Mouse (Mus musculus) liver, embryonic 14.5 days (tissue): Measurements from ENCODE around the gene Vps4a. TPM values are rescaled to one million over a fixed set of nuclear protein-coding genes. Genes with fewer than 3 reads are reported as not detected.

Experiments
- ATAC-seq: fragments of 200-750 bp; cut with Nextera tagmentation; 2 replicates; pipeline ENCODE4 v1.8.0; 2017; ENCODE audit warnings: moderate number of reproducible peaks, mild to moderate bottlenecking, moderate library complexity; ENCODE audit not compliant: insufficient read depth
- DNase-seq, 3 experiments: peaks; one replicate each; pipeline ENCODE4 v3.0.0-alpha.2; 2012 to 2013; ENCODE audit warnings: low read depth in 3 of 3, low spot score in 3 of 3
- H3K27ac ChIP-seq: fragments of 300-500 bp; sonication (generic); 2 replicates; pipeline ENCODE4 v1.5.1; 2014; ENCODE audit warnings: moderate library complexity, mild to moderate bottlenecking, control low read depth, inconsistent platforms
- H3K27me3 ChIP-seq: fragments of 300-500 bp; sonication (generic); 2 replicates; pipeline ENCODE4 v1.6.1; 2014; ENCODE audit warnings: mild to moderate bottlenecking, low read length, moderate library complexity; ENCODE audit not compliant: control insufficient read depth, insufficient read depth
- H3K36me3 ChIP-seq: fragments of 300-500 bp; sonication (generic); replicated peaks from 2 replicates; pipeline ENCODE4 v1.6.1; 2014; ENCODE audit warnings: low read depth; ENCODE audit not compliant: control insufficient read depth, insufficient read depth
- H3K4me1 ChIP-seq, 2 experiments: fragments of 200-500 bp in 1 of 2; fragments of 300-500 bp in 1 of 2; sonication (generic) in 1 of 2; replicated peaks; 2 replicates each; pipeline ENCODE4 v1.6.1; 2012 to 2014; ENCODE audit warnings: antibody characterized with exemption in 1 of 2, inconsistent platforms in 1 of 2, low read length in 1 of 2; ENCODE audit not compliant: control insufficient read depth in 2 of 2, insufficient read depth in 2 of 2
- H3K4me2 ChIP-seq: fragments of 300-500 bp; sonication (generic); 2 replicates; pipeline ENCODE4 v1.6.1; 2014; ENCODE audit warnings: low read depth, mild to moderate bottlenecking, control low read depth, moderate library complexity
- H3K4me3 ChIP-seq, 2 experiments: fragments of 200-500 bp in 1 of 2; fragments of 300-500 bp in 1 of 2; sonication (generic) in 1 of 2; 2 replicates each; pipeline ENCODE4 v1.5.1; 2012 to 2014; ENCODE audit warnings: low read depth in 2 of 2, low read length in 2 of 2, mild to moderate bottlenecking in 2 of 2, control low read depth in 1 of 2, inconsistent platforms in 1 of 2, moderate library complexity in 1 of 2; ENCODE audit not compliant: insufficient read depth in 1 of 2
- H3K9ac ChIP-seq: fragments of 300-500 bp; sonication (generic); replicated peaks from 2 replicates; pipeline ENCODE4 v1.6.1; 2014; ENCODE audit warnings: mild to moderate bottlenecking, control low read depth, moderate library complexity
- H3K9me3 ChIP-seq: fragments of 300-500 bp; sonication (generic); 2 replicates; pipeline ENCODE4 v1.6.1; 2016; ENCODE audit warnings: low read length, mixed read lengths; ENCODE audit not compliant: control insufficient read depth
- CTCF ChIP-seq: IDR thresholded peaks from 2 replicates; pipeline ENCODE4 v1.5.1; 2016; ENCODE audit warnings: antibody characterized with exemption, low read depth, control low read depth
- EP300 ChIP-seq: IDR thresholded peaks from 2 replicates; pipeline ENCODE4 v1.6.1; 2016; ENCODE audit warnings: antibody characterized with exemption, low read depth
- WGBS: fragments of 180-500 bp; shearing (Covaris S2); extraction: QIAGEN DNeasy Blood & Tissue Kit; methylation state at CpG from one replicate; pipeline ENCODE4 v1.1.7; 2014; ENCODE audit not compliant: insufficient replicate concordance; 5-methylcytosine and 5-hydroxymethylcytosine counted together
- polyA plus RNA-seq, 2 experiments: library from polyadenylated mRNA; depleted of rRNA in 1 of 2; stranded (reverse) in 1 of 2; unstranded in 1 of 2; fragments of >200 nt; fragmentation: Nextera tagmentation in 1 of 2; extraction: Ambion mirVana in 1 of 2; gene quantifications; 2 replicates each; pipeline versions ENCODE4 v1.2.1 to v1.2.3; 2012 to 2014

Gene Vps4a
- polyA plus RNA-seq (2012; rRNA removed) (9.0 and 12.1 TPM in 2 replicates), polyA plus RNA-seq (2014; fragmentation: Nextera tagmentation; extraction: Ambion mirVana) (22.8 and 22.9 TPM in 2 replicates)

DNA sequence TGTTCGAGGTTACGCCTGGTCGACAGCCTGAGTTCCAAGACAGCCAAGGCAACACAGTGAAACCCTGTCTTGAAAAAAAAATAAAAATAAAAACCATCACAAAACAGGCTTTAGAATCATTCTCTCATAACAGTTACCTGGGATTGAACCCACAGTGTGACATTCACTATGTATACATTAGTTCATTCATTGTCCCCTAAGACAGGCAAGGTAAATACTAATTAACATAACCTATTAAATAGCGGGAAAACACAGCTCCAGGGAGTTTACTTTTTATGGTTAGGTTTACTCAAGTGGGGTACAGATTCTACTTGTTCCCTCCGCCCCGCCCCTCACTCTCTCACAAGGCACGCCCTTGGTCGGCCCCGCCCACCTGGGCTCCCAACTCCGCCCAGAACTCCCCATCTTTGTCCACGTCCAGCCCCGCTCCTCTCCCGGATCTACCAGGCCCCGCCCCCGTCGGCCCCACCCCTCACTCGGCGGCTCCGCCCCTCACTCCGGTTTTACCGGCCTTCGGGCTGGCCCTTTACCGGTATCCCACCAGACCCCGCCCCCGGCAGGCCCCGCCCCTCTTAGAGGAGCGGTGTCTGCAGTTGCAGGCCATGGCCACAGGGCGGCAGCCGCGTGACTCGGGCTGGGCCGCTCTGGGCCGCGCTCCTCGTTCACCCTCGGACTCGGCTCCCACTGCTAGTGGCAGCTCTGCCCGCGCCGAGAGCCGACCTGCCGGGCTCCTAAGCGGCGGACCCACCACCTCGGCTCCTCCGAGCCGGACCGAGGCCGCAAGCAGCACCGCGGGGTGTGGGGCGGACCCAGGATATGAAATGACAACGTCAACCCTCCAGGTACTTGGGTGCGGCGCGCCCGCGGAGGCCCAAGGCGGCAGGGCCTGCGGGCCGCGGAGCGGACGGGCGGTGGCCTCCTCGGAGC is at the start of gene Vps4a:
Gene Vps4a, plus strand, starts transcription at position 573 of the 927 bp plus-strand sequence.
- Histone ChIP-seq H3K4me3 (peak within 1 kb of the TSS; percentile 70 to 76), H3K27me3 (no peaks in the 10 kb centered on the region), H3K36me3 (no peaks in the 10 kb centered on the region), H3K9ac (peak within 1 kb of the TSS; percentile 76), H3K4me2 (peak within 1 kb of the TSS; percentile 92), H3K4me1 (peaks cover 10 to 25% of the 10 kb centered on the region in 2 experiments), H3K9me3 (no peaks in the 10 kb centered on the region), H3K27ac (peak within 1 kb of the TSS; percentile 10; the same call in 1 of the 2 replicates)
- ATAC-seq (peak; percentile 96), DNase-seq (peak; percentile 86 to 90 (median 88))
- TF ChIP-seq CTCF (peak; percentile 91), EP300 (no peak)
- 4% methylated on average over 64 of the region's 66 CpGs for WGBS

DNA sequence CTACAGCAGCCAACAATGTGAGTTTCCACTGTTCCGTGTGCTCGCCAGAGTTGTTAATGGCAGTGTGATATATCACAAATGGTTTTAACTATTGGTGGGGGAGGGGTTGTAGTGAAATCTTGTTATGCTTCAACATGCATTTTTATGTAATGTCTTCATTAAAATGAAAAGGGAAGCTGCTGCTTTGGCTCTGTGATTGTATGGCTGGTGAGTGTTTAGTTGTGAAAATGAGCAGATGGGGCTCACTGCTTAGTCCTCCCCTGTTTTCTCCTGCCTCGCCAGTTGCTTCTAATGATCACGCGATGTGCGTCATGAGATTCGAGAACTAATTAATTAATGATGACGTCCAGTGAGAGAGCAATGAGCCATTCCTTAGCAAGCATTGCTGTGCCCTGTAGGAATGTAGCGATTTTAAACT is 45.6 kb upstream of the Vps4a start:
- H3K4me1 ChIP-seq: no peaks in the 10 kb centered on the region
- 69% methylated on average over 9 of the region's 9 CpGs for WGBS
- ATAC-seq: no peak

DNA sequence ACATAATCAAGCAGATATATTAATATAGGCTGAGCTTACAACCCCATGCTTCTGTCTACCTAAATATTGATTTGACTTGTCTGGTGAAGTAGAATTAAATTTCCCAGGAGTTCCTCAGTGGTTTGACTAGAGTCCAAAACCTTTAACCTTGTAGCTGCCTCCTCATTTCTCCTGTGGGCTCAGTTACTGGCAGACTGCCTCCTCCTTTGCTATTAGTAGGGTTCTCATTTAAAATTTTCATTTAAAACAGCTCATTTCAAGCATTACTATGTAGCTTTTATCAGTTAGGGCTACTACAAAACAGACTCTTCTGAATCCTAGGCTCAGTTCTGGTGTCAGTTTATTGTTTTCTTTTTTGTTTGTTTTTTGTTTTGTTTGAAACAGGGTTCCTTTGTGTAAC is 45.1 kb upstream of the Vps4a start:
- H3K27me3 ChIP-seq: no peaks in the 10 kb centered on the region
- TF ChIP-seq EP300 (no peak), CTCF (no peak)
- no peak overlapping the region for H3K4me2 ChIP-seq
- ATAC-seq: no peak
- no peak overlapping the region for H3K4me3 ChIP-seq
- no peak for DNase-seq
- no peak overlapping the region for H3K9ac ChIP-seq
- H3K27ac ChIP-seq: no peak overlapping the region
- H3K9me3 ChIP-seq: no peaks in the 10 kb centered on the region
- H3K4me1 ChIP-seq: no peaks in the 10 kb centered on the region
- H3K36me3 ChIP-seq: no peaks in the 10 kb centered on the region

More for the DNA sequence above, 45.6 kb upstream of the Vps4a start:
- Histone ChIP-seq H3K9me3 (no peaks in the 10 kb centered on the region), H3K4me3 (no peak overlapping the region), H3K4me2 (no peak overlapping the region), H3K27ac (no peak overlapping the region), H3K27me3 (no peaks in the 10 kb centered on the region), H3K9ac (no peak overlapping the region), H3K36me3 (no peaks in the 10 kb centered on the region)
- DNase-seq: no peak
- TF ChIP-seq CTCF (no peak), EP300 (no peak)

DNA sequence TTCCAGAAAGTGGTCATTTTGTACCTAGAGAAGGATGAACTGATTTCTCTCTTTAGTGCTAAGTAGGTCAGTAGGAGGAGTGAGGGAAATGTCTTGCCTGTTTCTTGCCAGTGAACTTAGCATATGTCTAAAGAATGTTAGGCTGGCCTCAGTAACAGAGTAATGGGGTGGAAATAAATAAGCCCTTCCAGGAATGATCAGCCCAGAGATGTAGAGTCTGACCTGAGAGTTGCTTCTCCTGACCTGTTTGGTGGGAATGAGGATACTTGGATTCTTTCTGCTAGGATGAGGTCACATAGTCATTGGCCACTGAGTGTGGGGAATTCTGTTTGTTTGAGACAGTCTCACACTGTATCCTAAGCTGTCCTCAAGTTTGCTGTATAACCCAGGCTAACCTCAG is 43.5 kb upstream of the Vps4a start:
- no peak for ATAC-seq
- no peaks in the 10 kb centered on the region for H3K27me3 ChIP-seq

DNA sequence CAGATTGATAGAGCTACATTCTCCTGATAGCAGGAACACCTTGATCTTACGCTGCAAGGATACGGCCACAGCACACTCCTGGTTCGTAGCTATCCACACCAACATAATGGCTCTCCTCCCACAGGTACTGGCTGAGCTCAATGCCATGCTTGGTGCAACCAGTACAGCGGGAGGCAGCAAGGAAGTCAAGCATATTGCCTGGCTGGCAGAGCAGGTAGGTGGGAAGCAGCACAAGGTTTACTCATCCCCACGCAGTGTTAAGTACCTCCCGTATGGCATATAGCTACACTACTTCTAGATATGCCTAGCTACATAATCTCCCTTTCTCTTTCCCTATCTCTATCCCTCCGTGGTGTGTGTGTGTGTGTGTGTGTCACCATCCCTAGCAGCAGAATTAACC is 39.6 kb upstream of the Vps4a start:
- Histone ChIP-seq H3K4me3 (no peak overlapping the region), H3K9me3 (no peaks in the 10 kb centered on the region), H3K4me1 (no peaks in the 10 kb centered on the region), H3K36me3 (no peaks in the 10 kb centered on the region), H3K27me3 (no peaks in the 10 kb centered on the region), H3K9ac (no peak overlapping the region), H3K4me2 (no peak overlapping the region), H3K27ac (no peak overlapping the region)
- no peak for DNase-seq
- ATAC-seq: no peak
- WGBS: 70% methylated on average over 7 of the region's 7 CpGs
- no peak for TF ChIP-seq CTCF
- no peak for TF ChIP-seq EP300

More for the DNA sequence above, 43.5 kb upstream of the Vps4a start:
- Histone ChIP-seq H3K4me1 (no peaks in the 10 kb centered on the region), H3K4me3 (no peak overlapping the region), H3K4me2 (no peak overlapping the region), H3K36me3 (no peaks in the 10 kb centered on the region), H3K9me3 (no peaks in the 10 kb centered on the region), H3K27ac (no peak overlapping the region), H3K9ac (no peak overlapping the region)
- DNase-seq: no peak
- TF ChIP-seq EP300: no peak
- TF ChIP-seq CTCF: no peak
